Mouse (Mus musculus) c-Kit-positive CD71-negative TER-119-negative erythroid progenitor cells, embryonic 14.5 days (primary cell): Measurements from ENCODE around the gene Fam213b.

Source experiments
- DNase-seq: peaks from one replicate; pipeline ENCODE4 v3.0.0-alpha.2; 2013; ENCODE audit warnings: low read depth

Fam213b gene

DNA sequence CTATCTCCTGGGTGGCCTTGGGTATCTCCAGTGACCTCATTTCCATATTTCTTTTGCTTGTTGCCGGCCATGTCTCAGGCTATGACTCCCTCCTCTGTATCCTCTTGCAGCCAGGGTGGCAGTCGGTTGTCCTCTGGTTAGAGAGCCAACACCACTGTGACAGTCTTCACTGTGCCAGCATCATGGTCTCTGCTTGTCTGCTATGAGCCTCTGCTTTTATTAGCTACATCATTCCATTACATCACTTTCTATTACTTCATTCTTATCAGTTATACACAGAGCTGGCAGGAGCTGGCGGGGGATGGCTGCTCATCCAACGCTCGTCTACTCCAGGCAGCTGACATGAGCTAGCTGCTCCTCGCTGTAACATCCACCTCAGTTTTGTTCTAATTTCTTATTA, 18.2 kb downstream of the Fam213b start:
- peak; percentile 30 for DNase-seq

DNA sequence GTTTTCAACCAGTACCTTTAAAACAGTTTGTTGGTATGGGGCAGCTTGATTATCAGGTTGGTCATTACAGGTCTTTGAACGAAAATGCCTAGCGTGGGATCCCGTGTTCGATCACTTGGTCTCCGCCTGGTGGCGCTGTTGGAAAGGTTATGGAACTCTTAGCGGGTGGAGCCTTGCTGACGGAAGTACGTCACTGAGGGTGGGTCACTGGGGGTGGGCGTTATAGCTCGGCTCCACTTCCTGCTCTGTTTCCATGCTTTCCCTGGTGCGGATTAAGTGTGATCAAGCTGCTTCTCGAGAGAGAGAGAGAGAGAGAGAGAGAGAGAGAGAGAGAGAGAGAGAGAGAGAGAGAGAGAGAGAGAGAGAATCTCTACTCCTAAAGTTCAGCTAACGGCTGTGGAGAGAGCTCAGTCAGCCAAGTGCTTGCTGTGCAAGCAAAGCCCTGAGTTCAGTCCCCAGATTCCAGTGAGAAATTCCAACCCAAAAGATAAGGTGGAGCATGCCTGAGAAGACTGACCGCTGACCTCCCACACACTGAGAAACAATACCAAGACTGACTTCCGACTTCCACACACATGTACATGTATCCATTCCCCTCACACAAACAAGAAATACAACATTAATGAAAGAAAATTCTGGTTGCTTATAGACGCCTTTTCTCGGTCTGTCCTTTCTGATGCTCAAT, 20.9 kb downstream of the Fam213b start:
- peak; percentile 91 for DNase-seq

DNA sequence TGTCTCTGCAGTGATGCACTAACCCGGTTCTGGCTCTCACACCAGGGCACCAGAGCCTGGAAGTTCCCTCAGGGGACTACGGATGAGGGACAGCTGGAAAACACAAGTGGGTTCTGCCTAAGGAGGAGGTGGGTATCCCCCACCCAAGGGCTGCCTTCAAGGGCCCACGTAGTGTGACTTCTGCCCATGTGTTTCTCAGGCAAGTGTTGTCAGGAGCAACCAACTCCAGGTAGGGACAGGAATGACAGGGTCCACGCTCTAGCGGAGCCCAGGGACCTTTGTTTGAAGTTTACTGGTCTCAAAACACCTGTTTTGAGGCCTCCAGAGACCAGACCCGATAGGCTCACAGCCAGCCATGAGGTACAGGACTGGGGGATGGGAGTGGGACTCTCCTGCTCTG, 25.7 kb downstream of the Fam213b start:
- DNase-seq = no peak

DNA sequence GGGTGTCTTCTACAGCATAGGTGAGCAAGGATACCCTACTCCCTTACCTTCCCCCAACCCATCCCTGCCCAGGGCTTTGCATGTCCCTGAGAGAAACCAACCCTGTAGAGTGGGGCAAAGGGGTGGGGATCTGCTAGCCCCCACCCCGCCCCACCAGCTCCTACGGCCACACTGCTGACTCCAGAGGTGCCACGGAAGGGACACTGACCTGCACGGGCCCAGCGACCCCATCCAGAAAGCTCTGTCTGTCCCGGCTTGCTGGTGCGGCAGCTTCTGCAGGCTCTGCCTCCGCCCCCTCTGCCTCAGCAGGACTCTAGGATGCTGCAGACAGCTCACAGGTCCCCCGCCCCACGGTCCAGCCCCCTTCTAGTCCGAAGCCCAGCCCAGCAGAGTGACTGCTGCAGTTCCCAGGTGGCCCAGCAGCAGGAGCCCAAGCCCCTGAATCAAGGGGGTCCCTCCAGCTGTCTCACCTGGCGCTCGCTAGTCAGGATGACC, 27.1 kb downstream of the Fam213b start:
- no peak for DNase-seq

DNA sequence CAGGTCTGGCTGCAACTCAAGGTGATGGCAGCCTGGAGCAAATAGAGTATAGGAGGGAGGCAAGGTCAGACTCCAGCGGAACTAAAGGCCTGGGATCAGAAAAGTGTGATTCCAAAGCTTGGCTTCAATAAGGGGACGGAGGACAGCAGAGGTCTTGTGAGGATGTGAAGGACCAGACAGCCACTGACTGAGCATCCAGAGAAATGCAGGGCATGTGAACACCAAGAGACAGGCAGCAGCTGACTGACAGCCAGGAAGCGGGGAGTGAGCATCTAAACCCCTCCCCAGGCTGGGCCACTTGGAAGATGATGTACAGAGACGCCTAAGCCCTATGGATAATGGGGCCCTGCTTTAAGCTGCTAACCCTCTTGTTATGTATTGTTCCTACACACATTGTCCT, 28.2 kb downstream of the Fam213b start:
- DNase-seq = no peak

DNA sequence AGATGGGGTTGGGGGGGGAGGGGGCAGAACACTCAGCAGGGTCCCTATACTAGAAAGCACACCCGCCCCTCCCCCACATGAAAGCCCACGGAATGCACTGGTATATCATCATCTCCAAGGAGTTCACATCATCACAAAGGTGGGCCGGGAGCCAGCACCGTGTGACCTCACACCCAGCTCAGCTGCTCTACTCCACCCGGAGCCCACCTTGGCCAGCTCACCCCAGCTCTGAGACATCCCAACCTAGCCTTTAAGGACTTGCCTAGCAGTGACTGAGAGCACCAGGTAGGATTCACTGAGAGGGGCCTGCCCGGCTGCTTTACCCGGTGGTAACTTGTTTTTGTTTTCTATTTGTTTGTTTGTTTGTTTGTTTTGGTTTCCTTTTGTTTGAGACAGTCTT, 29.5 kb downstream of the Fam213b start, which contains the start of gene Mmel1:
TSS of gene Mmel1 (plus strand) at position 146 of the 400 bp plus-strand sequence.
- DNase-seq = no peak

DNA sequence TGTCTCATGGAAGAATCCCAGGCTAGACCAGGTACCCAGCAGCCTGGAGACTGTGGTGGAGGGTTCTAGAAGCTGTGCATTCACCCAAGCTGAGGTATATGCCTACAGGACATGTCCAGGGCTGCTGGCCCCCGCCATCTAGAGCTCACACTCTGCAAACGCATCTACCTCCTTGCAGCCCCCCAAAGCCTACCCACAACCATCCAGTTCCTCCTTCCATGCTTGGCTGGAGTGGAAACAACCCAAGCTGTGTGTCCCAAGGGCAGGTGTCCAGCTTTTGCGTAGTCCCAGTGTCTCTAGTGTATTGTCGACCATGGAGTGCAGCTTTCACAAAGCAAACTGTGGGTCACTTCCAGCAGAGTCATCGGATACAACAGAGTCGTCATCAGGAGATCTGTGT, 31.7 kb downstream of the Fam213b start:
- DNase-seq = no peak

DNA sequence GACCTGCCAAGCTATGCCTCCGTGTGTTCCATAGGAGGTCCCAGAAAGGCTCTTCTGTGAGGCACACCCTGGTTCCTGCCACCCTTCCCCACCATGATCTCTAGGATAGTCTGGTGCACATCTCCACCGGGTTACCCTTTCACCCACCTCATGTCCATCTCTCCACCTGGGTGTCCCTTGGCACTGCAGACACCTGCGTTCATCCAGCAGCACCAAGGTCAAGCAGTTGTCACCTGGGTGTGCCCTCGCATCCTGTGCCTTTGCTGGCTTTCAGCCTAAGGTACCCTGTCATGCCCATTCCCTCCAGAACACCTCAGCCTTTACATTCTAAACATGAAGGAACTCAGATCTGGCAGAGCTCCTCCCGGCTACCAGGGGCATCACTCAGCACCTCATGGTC, 32.5 kb downstream of the Fam213b start:
- DNase-seq = no peak

DNA sequence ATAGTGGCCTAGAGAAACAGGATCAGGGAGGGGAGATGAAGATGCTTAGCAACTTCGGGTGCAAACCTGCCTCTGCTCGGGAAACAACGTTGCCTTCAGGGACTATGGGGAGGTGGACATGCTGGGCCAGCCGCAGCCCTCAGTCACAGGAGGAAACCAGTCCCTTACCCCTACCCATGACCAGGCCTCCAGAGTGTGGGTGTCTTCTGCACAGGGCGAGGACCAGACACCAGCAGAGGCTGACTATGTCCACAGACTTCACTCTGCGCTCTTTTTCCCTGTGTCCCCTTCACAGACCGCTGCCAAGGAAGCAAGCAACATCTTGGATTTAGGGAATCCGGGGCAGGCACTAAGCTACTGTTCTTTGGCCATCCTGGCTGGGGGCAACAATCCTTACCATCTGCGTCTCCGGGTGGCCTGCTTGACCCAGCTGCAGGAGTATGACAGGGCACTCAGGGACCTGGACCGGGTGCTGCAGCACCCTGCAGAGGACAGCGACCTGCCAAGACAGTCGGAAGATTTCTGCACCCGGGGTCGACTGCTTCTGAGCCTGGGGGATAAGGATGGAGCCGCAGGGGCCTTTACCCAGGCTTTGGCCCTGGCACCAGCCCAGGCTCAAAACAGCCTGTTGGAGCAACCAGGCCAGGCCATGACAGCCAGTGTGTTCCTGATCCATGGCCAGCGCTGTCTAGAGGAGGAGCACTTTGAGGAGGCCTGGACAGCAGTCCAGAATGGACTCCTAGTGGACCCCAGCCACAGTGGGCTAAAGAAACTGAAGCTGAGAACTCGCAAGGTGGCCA, 33.8 kb downstream of the Fam213b start:
- DNase-seq = no peak

DNA sequence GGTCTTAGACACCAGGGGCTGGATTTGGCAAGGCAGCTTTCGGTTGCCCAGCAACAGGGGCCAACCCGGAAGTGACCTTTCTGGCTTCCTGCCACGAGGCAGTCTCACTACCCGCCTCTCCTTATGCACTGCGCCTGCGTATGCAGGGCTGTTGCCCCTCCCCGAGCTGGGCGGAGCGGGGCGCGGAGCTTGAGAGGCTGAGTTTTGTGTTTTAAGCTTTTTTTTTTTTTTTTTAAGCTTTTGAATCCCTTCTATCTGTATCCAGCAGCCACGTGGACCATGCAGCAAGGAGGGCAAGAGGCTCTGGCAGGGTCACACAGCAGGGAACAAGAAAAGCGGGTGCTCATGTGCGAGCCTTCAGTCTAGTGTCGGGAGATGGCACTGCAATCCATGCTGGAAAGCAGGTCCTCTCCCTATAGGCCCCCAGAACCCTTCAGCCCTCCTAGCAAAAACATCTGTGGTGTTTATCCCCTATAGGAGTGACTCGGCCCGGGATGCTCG, 34.6 kb downstream of the Fam213b start:
- peak; percentile 76 for DNase-seq

DNA sequence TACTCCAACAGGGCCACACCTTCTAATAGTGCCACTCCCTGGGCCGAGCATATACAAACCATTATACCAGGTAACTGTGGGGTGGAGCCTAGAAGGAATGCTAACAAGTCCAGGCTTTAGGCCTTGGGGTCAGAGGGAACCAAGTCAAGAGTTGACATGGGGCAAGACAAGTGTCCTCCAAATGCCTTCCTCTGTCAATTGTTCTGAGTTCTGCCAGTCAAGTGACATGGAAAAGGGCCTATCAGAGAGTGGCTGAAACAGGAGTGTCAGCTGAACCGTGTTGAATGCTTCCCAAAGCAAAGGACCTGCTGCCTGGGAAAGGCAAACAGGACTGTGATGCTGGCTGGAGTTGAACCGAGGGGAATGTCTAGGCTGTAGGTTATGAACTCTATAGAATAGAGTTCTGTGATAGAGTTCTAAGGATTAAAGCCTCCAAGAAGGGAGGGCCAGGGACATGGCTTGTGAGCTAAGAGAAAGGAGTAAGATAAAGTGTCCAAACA, 35.4 kb downstream of the Fam213b start:
- no peak for DNase-seq

DNA sequence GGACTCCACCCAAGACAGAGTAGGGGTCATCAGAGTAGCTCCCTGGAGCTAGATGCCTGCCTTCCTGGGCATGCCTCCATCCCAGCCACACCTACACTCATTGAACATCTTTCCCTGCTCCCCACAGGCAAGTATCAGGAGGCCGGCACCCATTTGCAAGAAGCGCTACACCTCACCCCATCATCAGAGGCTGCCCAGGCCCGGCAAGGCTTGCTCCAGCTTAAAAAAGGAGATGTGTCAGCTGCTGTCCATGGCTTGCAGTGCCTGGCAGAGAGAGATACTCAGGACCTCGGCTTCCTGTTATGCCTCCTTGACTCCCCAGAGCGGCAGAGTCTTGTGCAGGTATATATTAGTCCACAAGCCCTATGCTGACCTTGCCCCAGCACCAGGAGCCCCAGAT, 37.0 kb downstream of the Fam213b start:
- no peak for DNase-seq

DNA sequence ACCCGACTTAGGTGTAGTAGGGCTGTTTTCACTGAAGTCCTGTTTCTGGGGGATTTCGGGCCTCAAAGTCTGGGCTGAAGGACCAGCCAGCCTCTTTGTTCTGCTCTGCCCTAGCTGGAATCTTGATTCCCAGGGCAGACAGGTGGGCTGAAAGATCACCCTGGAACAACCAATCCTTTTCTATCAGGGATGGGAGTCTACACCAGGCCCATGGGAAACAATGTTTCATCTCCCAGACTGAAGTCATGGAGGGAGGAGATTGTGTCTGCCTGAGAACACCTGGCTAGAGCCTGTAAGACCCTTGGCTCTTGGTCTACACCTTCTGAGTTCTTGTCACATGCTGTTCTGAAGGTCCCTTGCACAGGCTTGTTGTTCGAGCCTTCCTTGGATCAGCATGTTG, 40.3 kb downstream of the Fam213b start:
- DNase-seq = no peak

DNA sequence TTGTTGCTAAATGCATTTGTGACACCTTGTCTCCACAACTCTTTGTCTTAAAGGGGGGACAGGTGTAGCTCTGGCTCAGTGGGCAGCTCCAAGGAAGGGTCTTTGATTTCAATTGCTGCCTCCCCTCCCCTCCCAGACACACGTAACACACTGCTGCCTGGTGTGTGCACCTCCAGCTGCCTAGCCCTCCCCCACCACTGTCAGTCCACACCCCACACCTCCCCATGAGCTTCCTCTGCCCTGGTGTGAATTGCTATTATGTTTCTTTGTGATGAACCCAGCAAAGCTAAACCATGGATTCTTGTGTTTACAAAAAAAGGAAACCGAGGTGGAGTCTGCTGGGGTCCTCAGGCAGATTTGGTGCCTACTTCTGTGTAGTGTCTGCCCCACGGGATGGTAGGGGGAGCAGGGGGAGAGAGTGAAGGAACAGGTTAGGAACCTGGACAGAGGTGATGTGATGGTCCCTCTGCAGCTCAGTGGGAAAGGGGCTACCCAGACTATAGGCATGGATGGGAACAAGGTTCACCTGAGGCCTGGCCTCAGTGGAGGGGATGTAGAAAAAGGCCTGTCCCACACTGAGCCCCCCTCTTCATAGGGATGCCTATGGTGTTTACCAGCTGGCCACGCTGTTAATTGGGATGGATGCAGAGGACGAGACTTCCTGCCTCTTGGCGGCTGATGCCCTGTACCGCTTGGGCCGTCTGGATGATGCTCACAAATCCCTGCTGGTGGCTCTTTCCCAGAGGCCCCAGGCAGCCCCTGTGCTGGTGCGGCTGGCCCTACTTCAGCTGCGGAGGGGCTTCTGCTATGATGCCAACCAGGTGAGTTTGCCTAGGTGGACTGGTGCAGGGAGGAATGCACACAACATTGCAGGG, 41.3 kb downstream of the Fam213b start:
- DNase-seq = no peak

DNA sequence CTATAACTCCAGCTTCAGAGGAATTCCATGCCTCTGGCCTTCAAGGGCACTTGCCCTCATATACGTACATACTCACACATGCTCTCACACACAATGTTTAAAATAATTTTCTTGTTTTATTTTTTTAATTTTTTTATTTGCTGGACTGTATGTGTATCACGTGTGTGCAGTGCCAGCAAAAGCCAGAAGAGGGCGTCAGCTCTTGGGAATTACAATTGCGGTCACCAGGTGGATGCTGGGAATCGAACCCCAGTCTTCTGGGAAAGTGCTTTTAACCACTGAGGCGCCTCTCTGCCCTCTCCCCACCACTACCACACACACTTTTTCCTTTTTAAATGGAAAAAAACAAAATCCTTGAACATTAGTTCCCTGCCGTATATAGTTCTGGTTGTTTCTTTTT, 42.1 kb downstream of the Fam213b start:
- DNase-seq = no peak

DNA sequence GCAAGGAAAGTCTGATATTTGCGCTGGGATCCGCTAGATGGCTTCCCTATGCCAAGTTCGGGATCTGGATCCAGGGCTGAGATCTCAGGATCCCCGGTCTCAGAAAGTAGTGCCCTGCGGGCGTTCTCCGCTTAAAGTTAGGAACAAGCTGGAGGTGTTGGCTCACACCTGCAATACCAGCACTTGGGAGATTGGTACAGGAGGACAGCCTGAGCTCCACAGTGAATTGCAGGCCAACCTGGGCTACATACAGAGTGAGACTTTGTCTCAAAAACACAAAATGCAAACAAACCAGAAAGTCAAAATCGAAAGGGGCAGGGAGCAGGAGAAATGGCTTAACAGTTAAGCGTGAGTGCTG, 42.5 kb downstream of the Fam213b start:
- DNase-seq = no peak

DNA sequence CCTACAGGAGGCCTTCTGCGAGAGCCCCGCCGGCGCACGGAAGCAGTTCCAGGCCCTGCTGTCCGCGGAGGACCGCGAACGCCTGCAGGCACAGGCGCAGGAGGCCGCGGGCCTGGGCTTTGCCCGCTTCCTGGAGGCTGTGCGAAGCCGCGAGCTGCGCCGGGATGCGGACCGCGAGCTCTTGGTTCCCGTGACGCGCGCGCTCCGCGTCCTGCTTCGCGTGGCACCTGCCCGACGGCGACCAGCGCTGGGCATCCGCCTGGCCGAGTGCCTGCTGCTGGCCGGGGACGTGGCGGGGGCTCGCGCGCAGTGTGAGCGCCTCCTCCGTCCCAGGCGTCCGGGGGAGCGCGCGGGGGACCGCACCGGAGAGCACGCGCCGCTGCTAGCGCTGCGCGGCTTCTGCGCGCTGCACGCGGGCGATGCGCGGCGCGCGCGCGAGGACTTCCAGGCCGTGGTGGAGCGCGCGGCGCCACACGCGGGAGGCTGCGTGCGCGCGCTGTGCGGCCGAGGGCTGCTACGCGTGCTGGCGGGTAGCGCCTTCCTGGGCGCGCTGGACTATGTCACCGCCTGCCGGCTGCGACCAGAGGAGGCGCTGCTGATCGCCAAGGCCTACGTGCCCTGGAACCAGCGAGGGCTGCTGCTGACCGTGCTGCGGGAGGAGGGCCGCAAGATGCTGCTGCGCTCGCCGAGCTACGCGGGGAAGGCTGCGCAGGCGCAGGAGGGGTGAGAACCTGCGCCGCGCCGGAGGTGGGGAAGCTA, 43.0 kb downstream of the Fam213b start:
- DNase-seq = peak; percentile 36

DNA sequence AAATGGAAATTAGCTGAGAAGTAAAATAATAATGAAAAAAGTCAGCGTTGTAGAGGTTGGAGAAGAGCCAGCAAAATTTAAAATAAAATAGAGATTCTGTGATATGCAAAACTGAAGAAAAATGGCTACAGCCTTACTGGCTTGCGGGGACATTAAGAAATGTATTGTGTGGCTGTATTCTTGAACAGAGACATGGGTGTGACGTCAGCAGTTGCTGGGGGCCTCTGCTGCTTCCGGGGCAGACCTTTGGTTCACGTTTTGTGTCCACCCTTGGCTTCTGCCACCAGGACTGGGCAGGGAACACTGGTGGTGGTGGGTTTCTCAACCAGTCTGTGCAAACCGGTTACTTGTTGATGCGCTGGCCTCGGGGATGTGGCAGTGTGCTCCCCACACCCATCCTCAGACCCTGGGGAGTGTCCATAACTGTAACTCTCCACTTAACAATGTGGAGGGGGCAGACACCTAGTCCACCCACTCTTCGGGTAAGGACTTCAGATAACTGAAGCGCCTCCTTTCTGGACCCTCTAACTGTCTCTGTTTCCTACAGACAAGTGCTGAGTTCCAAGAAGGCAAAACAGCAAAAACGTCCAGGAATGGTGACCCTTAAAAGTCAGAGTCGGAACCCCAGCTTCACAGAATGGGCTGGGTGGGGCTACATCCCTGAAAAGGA, 44.1 kb downstream of the Fam213b start:
- DNase-seq = no peak

DNA sequence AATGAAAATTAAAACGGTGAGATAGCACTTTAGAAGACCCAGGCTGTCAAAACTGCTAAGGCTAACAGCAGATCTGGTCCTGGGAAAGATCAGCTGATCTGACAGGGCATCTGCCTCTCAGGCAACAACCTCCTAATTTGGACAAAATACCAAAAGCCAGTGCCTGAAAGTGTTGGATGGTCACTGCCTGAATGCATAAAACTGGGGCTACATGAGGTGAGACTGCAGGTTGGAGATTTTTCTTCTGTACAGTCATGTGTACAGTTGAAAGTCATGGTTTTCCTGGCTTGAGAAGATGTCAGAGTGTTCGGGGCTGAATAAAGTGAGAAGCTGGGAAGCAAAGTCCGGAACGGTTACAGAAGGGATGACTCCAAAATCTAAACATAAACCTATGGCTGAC, 45.1 kb downstream of the Fam213b start:
- no peak for DNase-seq

DNA sequence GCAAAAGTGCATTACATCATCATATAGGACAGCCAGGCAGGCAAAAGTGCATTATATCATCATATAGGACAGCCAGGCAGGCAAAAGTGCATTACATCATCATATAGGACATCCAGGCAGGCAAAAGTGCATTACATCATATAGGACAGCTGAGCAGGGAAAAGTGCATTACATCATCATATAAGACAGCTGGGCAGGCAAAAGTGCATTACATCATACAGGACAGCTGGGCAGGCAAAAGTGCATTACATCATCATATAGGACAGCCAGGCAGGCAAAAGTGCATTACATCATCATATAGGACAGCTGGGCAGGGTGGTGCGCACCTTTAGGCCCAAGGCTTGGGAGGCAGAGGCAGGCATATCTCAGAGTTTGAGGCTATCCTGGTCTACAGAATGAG, 46.2 kb downstream of the Fam213b start:
- no peak for DNase-seq
